Mouse (Mus musculus): ENCODE measurements at regions not wholly inside any gene's neighbourhood (a gene's known extent, or its start where the extent isn't known, plus 50 kb on each side); places are given as distances from the start of the nearest gene placed in this dataset.

DNA sequence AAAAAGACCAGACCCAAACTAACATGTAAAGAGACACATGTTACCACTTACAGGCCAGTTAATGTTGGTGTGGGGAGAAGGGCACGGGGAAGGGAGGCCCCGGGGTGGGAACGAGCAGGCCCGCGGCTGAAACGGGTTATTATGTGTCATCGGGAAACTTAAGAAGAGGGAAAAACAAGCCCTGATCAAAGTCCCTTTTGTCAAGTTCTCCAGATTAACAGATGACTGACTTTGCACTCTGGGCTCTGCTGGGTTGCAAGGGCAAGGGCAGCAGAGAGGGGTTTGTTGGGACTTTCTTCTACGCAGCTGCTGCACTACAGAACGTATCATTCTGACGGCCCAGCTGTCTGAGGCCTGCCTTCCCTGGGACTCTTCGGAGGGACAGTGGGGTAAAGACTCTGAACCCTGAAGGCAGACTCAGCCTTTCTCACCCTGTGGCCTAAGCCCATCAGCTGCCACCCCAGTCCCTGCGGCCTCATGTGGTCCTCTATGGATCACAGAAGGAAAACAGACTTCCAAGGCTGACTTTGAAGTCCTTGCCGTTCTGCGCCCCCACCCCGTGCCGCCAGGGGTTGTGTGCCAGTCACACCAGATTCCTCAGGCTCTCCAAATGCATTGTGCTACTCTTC, 240.7 kb downstream of the Rplp1 start:
- TF ChIP-seq POLR2A (IDR thresholded peaks at IDR 0.05; ENCODE audit: borderline replicate concordance, control insufficient read depth, low read depth, low read length): no peak
- TF ChIP-seq CTCF (IDR thresholded peaks at IDR 0.05; ENCODE audit: control insufficient read depth, insufficient read depth, low read length): no peak
